ENCODE assay signal across 8 mouse cellular contexts in the genomic region with DNA sequence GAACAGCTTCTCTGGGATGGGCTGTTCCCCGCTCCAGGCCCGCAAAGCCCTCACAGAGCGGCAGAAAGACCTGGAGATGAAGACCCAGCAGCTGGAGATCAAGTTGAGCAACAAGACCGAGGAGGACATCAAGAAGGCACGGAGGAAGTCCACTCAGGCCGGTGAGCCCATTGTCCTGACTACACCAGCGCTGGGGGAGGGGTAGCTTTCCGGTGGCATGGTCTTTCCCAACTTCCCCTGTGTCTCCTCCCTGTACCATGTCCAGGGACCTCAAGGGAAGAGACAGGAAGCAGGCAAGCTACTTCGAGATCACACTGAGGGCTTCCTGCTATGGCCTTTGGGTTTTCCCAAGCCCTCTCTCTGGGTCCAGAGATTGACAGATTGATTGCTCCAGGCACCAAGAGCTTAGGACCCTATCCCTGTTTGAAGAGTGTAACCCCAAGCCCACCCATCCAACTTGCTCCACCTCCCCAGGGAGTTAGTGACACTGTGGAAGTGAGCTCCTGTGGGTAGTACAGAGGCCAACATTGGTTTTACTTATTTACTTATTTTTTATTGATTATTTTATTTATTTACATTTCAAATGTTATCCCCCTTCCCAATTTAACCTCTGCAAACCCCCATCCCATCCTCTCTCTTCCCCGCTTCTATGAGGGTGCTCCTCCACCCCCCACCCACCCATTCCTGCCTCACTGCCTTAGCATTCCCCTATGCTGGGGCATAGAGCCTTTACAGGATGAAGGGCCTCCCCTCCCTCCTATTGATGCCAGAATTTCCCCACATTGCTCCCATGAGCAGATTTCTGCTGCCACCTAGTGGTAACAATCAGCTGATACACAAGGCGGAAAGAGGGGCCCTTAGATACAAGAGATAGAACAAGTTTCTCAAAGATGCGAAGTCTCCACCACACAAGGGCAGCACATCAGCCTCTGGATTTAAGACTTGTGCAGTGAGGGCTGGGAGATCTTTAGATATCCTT. TPM values are rescaled to one million over a fixed set of nuclear protein-coding genes. Genes with fewer than 3 reads are reported as not detected.
DNase-seq lines count a peak whose midpoint lies in the region; ATAC-seq and TF ChIP-seq lines count a peak whose summit lies in the region.

No protein-coding gene starts in this region.

- H3K4me2 ChIP-seq in embryonic facial prominence, embryonic 13.5 days: no peak overlapping the region
- H3K4me2 ChIP-seq in liver, postnatal 0 days (ENCODE audit: low read depth, low read length): no peak overlapping the region
- no peak overlapping the region for H3K4me2 ChIP-seq in neural tube, embryonic 14.5 days (ENCODE audit: low read depth, low read length)

- peak; percentile 52; the same call in 1 of the 2 replicates for ATAC-seq in embryonic facial prominence, embryonic 13.5 days (ENCODE audit: insufficient number of reproducible peaks, insufficient read depth, low FRiP score, low TSS enrichment, low read depth)
- peak; percentile 40; the same call in 1 of the 2 replicates for ATAC-seq in liver, postnatal 0 days
- ATAC-seq in neural tube, embryonic 14.5 days (ENCODE audit: low read depth): peak; percentile 77; the same call in 1 of the 2 replicates

- H3K9ac ChIP-seq in embryonic facial prominence, embryonic 13.5 days: no peak overlapping the region
- no peak overlapping the region for H3K9ac ChIP-seq in liver, postnatal 0 days (replicated peaks)
- no peak overlapping the region for H3K9ac ChIP-seq in neural tube, embryonic 14.5 days (replicated peaks; ENCODE audit: low read depth, low read length)

- H3K4me3 ChIP-seq in embryonic facial prominence, embryonic 13.5 days: no peak overlapping the region
- no peak overlapping the region for H3K4me3 ChIP-seq in liver, postnatal 0 days (ENCODE audit: low read depth, low read length)
- H3K4me3 ChIP-seq in neural tube, embryonic 14.5 days (ENCODE audit: low read depth, low read length): no peak overlapping the region

- DNase-seq in right cerebral cortex, postnatal 10 days (ENCODE audit: low spot score in 2 of 2): peak; percentile 73 to 79
- DNase-seq in right cerebral cortex, postnatal 4 days: no peak
- DNase-seq in adrenal gland, postnatal 14 days: peak; percentile 68
- DNase-seq in hindlimb bud, embryonic 11.5 days (ENCODE audit: extremely low spot score, low read depth, low spot score): peak; percentile 24
- peak; percentile 50 for DNase-seq in liver, postnatal 0 days
- DNase-seq in urinary bladder, adult 18-20 months (ENCODE audit: low spot score in 2 of 2): no peak

- TF ChIP-seq CTCF in liver, postnatal 0 days (IDR thresholded peaks at IDR 0.05; ENCODE audit: low read depth): peak; percentile 90

- no peaks in the 10 kb centered on the region for H3K36me3 ChIP-seq in embryonic facial prominence, embryonic 13.5 days
- no peaks in the 10 kb centered on the region; the same call in 1 of the 2 replicates for H3K36me3 ChIP-seq in liver, postnatal 0 days (replicated peaks; ENCODE audit: insufficient read depth, low read length)
- H3K36me3 ChIP-seq in neural tube, embryonic 14.5 days (ENCODE audit: control insufficient read depth, insufficient read depth, low read length): no peaks in the 10 kb centered on the region

- no peak for TF ChIP-seq EP300 in liver, postnatal 0 days (IDR thresholded peaks at IDR 0.05; ENCODE audit: low read depth)

- H3K27me3 ChIP-seq in embryonic facial prominence, embryonic 13.5 days: no peaks in the 10 kb centered on the region
- H3K27me3 ChIP-seq in liver, postnatal 0 days (ENCODE audit: insufficient read depth, low read length): no peaks in the 10 kb centered on the region
- H3K27me3 ChIP-seq in neural tube, embryonic 14.5 days (ENCODE audit: control insufficient read depth, insufficient read depth, low read length): no peaks in the 10 kb centered on the region

- no peaks in the 10 kb centered on the region for H3K9me3 ChIP-seq in embryonic facial prominence, embryonic 13.5 days
- H3K9me3 ChIP-seq in liver, postnatal 0 days (ENCODE audit: low read length): no peaks in the 10 kb centered on the region
- H3K9me3 ChIP-seq in neural tube, embryonic 14.5 days (ENCODE audit: control insufficient read depth, low read length): no peaks in the 10 kb centered on the region

- no peaks in the 10 kb centered on the region for H3K4me1 ChIP-seq in embryonic facial prominence, embryonic 13.5 days
- 0 out of 2 replicates have a peak, but pooled peaks cover 2% of the 10 kb centered on the region for H3K4me1 ChIP-seq in liver, postnatal 0 days (ENCODE audit: insufficient read depth)
- H3K4me1 ChIP-seq in neural tube, embryonic 14.5 days (ENCODE audit: control insufficient read depth, insufficient read depth, low read length): no peaks in the 10 kb centered on the region

- 57% methylated on average over 12 of the region's 12 CpGs for WGBS in embryonic facial prominence, embryonic 13.5 days
- WGBS in liver, postnatal 0 days (ENCODE audit: insufficient replicate concordance): 38% methylated on average over 12 of the region's 12 CpGs
- WGBS in neural tube, embryonic 14.5 days: 69% methylated on average over 12 of the region's 12 CpGs

- H3K27ac ChIP-seq in embryonic facial prominence, embryonic 13.5 days: no peak overlapping the region
- H3K27ac ChIP-seq in liver, postnatal 0 days (ENCODE audit: low read depth): peak overlapping the region; percentile 24; the same call in 1 of the 2 replicates
- no peak overlapping the region for H3K27ac ChIP-seq in neural tube, embryonic 14.5 days (ENCODE audit: low read depth, low read length)

RNA-seq across cellular contexts. Expression of a gene that starts 19.3 kb away (rescaled TPM):
- not detected in 2 replicates for total RNA-seq in adrenal gland, postnatal 14 days (2021)
- not detected in 2 replicates for polyA plus RNA-seq in embryonic facial prominence, embryonic 13.5 days (2015; fragmentation: Nextera tagmentation; extraction: Ambion mirVana)
- not detected in 2 replicates for polyA plus RNA-seq in liver, postnatal 0 days (2015; fragmentation: Nextera tagmentation; extraction: Ambion mirVana)
- not detected in 2 replicates for polyA plus RNA-seq in neural tube, embryonic 14.5 days (2014; fragmentation: Nextera tagmentation; extraction: Ambion mirVana)

Comparison
In these comparisons a context has a peak if more than half of its experiments do, and no peak if none do; other contexts are left out.
1. DNase-seq: peak in right cerebral cortex, postnatal 10 days (2 of 2), adrenal gland, postnatal 14 days (single experiment), hindlimb bud, embryonic 11.5 days (single experiment) and liver, postnatal 0 days (single experiment); none in right cerebral cortex, postnatal 4 days (single experiment) and urinary bladder, adult 18-20 months (0 of 2).
2. Peak in every context shown above with its lines, with median percentiles within 50 percentile points of each other: ATAC-seq.